Mouse (Mus musculus): ENCODE data around the gene Col9a3. TPM values are rescaled to one million over a fixed set of nuclear protein-coding genes. Genes with fewer than 3 reads are reported as not detected.
A peak's percentile ranks its signal among the peaks of the same experiment; 100 is the strongest.

Gene Col9a3
- polyA plus RNA-seq (2015; fragmentation: Nextera tagmentation; extraction: Ambion mirVana): 1.1 and 1.3 TPM in 2 replicates

GRCm38 (mm10) chr2:180597490-180597889 lies at the start of gene Col9a3:
Gene Col9a3 (plus strand): TSS chr2:180597790.
- no peak for ATAC-seq
- no peaks in the 10 kb centered on the region for H3K9me3 ChIP-seq (ENCODE audit: control insufficient read depth)
- H3K4me1 ChIP-seq (replicated peaks; ENCODE audit: control insufficient read depth, insufficient read depth, low read length): no peaks in the 10 kb centered on the region
- H3K9ac ChIP-seq (ENCODE audit: low read depth, low read length): no peak within 1 kb of the TSS
- H3K4me3 ChIP-seq (ENCODE audit: low read depth, low read length): no peak within 1 kb of the TSS
- peaks cover 19% of the 10 kb centered on the region for H3K27me3 ChIP-seq (replicated peaks; ENCODE audit: control insufficient read depth, insufficient read depth, low read length)
- peak within 1 kb of the TSS; percentile 21; the same call in 1 of the 2 replicates for H3K4me2 ChIP-seq (replicated peaks; ENCODE audit: low read depth)
- 47% methylated on average over 4 of the region's 4 CpGs for WGBS
- TF ChIP-seq CTCF (IDR thresholded peaks at IDR 0.05; ENCODE audit: low read depth): no peak
- H3K36me3 ChIP-seq (ENCODE audit: control insufficient read depth, insufficient read depth): peaks cover 33% of the 10 kb centered on the region
- no peak within 1 kb of the TSS for H3K27ac ChIP-seq (ENCODE audit: low read depth, low read length)

- 45% methylated on average over 3 of the region's 3 CpGs for WGBS
Measured at GRCm38 (mm10) chr2:180552340-180552739, 45.2 kb upstream of the Col9a3 start.

GRCm38 (mm10) chr2:180555219-180555618 lies 42.4 kb upstream of the Col9a3 start:
- ATAC-seq: no peak
- WGBS: 60% methylated on average over 3 of the region's 3 CpGs
- Histone ChIP-seq H3K4me3 (ENCODE audit: low read depth, low read length) (no peak overlapping the region), H3K36me3 (ENCODE audit: control insufficient read depth, insufficient read depth) (no peaks in the 10 kb centered on the region), H3K9me3 (ENCODE audit: control insufficient read depth) (no peaks in the 10 kb centered on the region), H3K27me3 (replicated peaks; ENCODE audit: control insufficient read depth, insufficient read depth, low read length) (no peaks in the 10 kb centered on the region), H3K9ac (ENCODE audit: low read depth, low read length) (no peak overlapping the region), H3K4me2 (replicated peaks; ENCODE audit: low read depth) (no peak overlapping the region), H3K4me1 (replicated peaks; ENCODE audit: control insufficient read depth, insufficient read depth, low read length) (no peaks in the 10 kb centered on the region), H3K27ac (ENCODE audit: low read depth, low read length) (no peak overlapping the region)
- peak; percentile 43 for TF ChIP-seq CTCF (IDR thresholded peaks at IDR 0.05; ENCODE audit: low read depth)

More at GRCm38 (mm10) chr2:180552340-180552739, 45.2 kb upstream of the Col9a3 start:
- no peaks in the 10 kb centered on the region for H3K9me3 ChIP-seq (ENCODE audit: control insufficient read depth)
- no peaks in the 10 kb centered on the region for H3K4me1 ChIP-seq (replicated peaks; ENCODE audit: control insufficient read depth, insufficient read depth, low read length)
- no peak for ATAC-seq
- no peaks in the 10 kb centered on the region for H3K36me3 ChIP-seq (ENCODE audit: control insufficient read depth, insufficient read depth)
- no peak overlapping the region for H3K4me2 ChIP-seq (replicated peaks; ENCODE audit: low read depth)
- no peak for TF ChIP-seq CTCF (IDR thresholded peaks at IDR 0.05; ENCODE audit: low read depth)
- no peak overlapping the region for H3K27ac ChIP-seq (ENCODE audit: low read depth, low read length)
- H3K27me3 ChIP-seq (replicated peaks; ENCODE audit: control insufficient read depth, insufficient read depth, low read length): no peaks in the 10 kb centered on the region
- H3K4me3 ChIP-seq (ENCODE audit: low read depth, low read length): no peak overlapping the region
- no peak overlapping the region for H3K9ac ChIP-seq (ENCODE audit: low read depth, low read length)

- no peak for TF ChIP-seq CTCF (IDR thresholded peaks at IDR 0.05; ENCODE audit: low read depth)
- no peak for ATAC-seq
- H3K27me3 ChIP-seq (replicated peaks; ENCODE audit: control insufficient read depth, insufficient read depth, low read length): 0 out of 2 replicates have a peak, but pooled peaks cover 2% of the 10 kb centered on the region
- H3K4me1 ChIP-seq (replicated peaks; ENCODE audit: control insufficient read depth, insufficient read depth, low read length): no peaks in the 10 kb centered on the region
- H3K27ac ChIP-seq (ENCODE audit: low read depth, low read length): no peak overlapping the region
- no peaks in the 10 kb centered on the region for H3K9me3 ChIP-seq (ENCODE audit: control insufficient read depth)
- no peak overlapping the region for H3K4me2 ChIP-seq (replicated peaks; ENCODE audit: low read depth)
- 62% methylated on average over 3 of the region's 3 CpGs for WGBS
- H3K36me3 ChIP-seq (ENCODE audit: control insufficient read depth, insufficient read depth): no peaks in the 10 kb centered on the region
- H3K4me3 ChIP-seq (ENCODE audit: low read depth, low read length): no peak overlapping the region
- H3K9ac ChIP-seq (ENCODE audit: low read depth, low read length): no peak overlapping the region
Measured at GRCm38 (mm10) chr2:180556470-180556869, 41.1 kb upstream of the Col9a3 start.

DNA sequence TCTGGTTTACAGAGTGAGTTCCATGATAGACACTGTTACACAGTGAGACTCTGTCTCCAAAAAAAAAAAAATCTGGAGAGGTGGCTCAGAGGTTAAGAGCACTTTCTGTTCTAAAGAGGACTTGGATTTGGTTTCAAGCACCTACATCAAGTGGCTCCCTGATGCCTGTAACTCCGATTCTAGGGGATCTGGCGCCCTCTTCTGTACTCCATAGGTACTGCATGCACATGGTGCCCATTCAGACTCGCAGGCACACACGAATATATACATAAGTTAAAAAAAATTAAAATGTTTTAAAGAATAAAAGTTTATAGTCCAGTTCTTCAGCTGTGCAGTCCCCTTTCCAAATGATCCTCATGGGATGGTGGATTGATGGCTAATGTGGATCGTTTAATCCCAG lies 37.3 kb upstream of the Col9a3 start:
- TF ChIP-seq CTCF (IDR thresholded peaks at IDR 0.05; ENCODE audit: low read depth): peak; percentile 65
- no peak overlapping the region for H3K27ac ChIP-seq (ENCODE audit: low read depth, low read length)
- no peaks in the 10 kb centered on the region for H3K9me3 ChIP-seq (ENCODE audit: control insufficient read depth)
- no peak overlapping the region for H3K4me2 ChIP-seq (replicated peaks; ENCODE audit: low read depth)
- 58% methylated on average over 5 of the region's 5 CpGs for WGBS
- peaks cover 8% of the 10 kb centered on the region; the same call in 1 of the 2 replicates for H3K27me3 ChIP-seq (replicated peaks; ENCODE audit: control insufficient read depth, insufficient read depth, low read length)
- H3K4me3 ChIP-seq (ENCODE audit: low read depth, low read length): no peak overlapping the region
- H3K4me1 ChIP-seq (replicated peaks; ENCODE audit: control insufficient read depth, insufficient read depth, low read length): no peaks in the 10 kb centered on the region
- H3K36me3 ChIP-seq (ENCODE audit: control insufficient read depth, insufficient read depth): no peaks in the 10 kb centered on the region
- no peak overlapping the region for H3K9ac ChIP-seq (ENCODE audit: low read depth, low read length)
- no peak for ATAC-seq

- WGBS: 31% methylated on average over 5 of the region's 5 CpGs
Measured at GRCm38 (mm10) chr2:180562146-180562545, 35.4 kb upstream of the Col9a3 start.

GRCm38 (mm10) chr2:180563296-180563695 lies 34.3 kb upstream of the Col9a3 start:
- Histone ChIP-seq H3K36me3 (ENCODE audit: control insufficient read depth, insufficient read depth) (no peaks in the 10 kb centered on the region), H3K27ac (ENCODE audit: low read depth, low read length) (no peak overlapping the region), H3K4me2 (replicated peaks; ENCODE audit: low read depth) (no peak overlapping the region), H3K4me1 (replicated peaks; ENCODE audit: control insufficient read depth, insufficient read depth, low read length) (no peaks in the 10 kb centered on the region), H3K9ac (ENCODE audit: low read depth, low read length) (no peak overlapping the region), H3K4me3 (ENCODE audit: low read depth, low read length) (no peak overlapping the region), H3K9me3 (ENCODE audit: control insufficient read depth) (no peaks in the 10 kb centered on the region), H3K27me3 (replicated peaks; ENCODE audit: control insufficient read depth, insufficient read depth, low read length) (peaks cover 37% of the 10 kb centered on the region)
- 71% methylated on average over 6 of the region's 6 CpGs for WGBS
- no peak for ATAC-seq
- no peak for TF ChIP-seq CTCF (IDR thresholded peaks at IDR 0.05; ENCODE audit: low read depth)

More at GRCm38 (mm10) chr2:180562146-180562545, 35.4 kb upstream of the Col9a3 start:
- H3K9me3 ChIP-seq (ENCODE audit: control insufficient read depth): no peaks in the 10 kb centered on the region
- peak; percentile 47 for TF ChIP-seq CTCF (IDR thresholded peaks at IDR 0.05; ENCODE audit: low read depth)
- peaks cover 25% of the 10 kb centered on the region for H3K27me3 ChIP-seq (replicated peaks; ENCODE audit: control insufficient read depth, insufficient read depth, low read length)
- H3K4me1 ChIP-seq (replicated peaks; ENCODE audit: control insufficient read depth, insufficient read depth, low read length): no peaks in the 10 kb centered on the region
- no peak overlapping the region for H3K4me2 ChIP-seq (replicated peaks; ENCODE audit: low read depth)
- no peak overlapping the region for H3K4me3 ChIP-seq (ENCODE audit: low read depth, low read length)
- H3K36me3 ChIP-seq (ENCODE audit: control insufficient read depth, insufficient read depth): no peaks in the 10 kb centered on the region
- no peak overlapping the region for H3K27ac ChIP-seq (ENCODE audit: low read depth, low read length)
- no peak overlapping the region for H3K9ac ChIP-seq (ENCODE audit: low read depth, low read length)
- no peak for ATAC-seq
